Mouse (Mus musculus) fat pad, adult 2 months (tissue): ENCODE results near the gene Gdpd4.

Experiments
- DNase-seq: peaks from one replicate; pipeline ENCODE4 v3.0.0-alpha.2; 2011; ENCODE audit warnings: low read depth, low spot score; ENCODE audit errors: extremely low read depth

The Gdpd4 gene

DNA sequence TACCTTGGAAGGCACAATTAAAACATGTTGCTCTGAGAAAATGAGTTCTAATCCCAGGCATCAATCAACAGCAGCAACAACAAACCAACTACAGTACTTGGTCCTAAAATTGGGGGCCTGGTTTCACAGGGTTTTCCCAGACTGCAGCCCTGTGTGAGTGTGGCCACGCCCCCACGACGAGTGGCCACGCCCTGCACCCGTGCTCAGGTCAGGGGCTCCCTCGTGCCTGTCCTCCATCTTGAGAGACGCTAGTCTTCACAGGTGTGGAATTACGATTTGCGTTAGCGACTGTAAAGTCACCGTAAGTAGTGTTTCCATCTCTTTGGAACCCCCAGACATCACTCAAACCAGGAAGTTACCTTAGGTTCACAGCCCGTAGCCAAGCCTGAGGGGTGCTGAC lies at the start of gene Gdpd4:
Gene Gdpd4 (plus strand): TSS at position 214 of the 400 bp plus-strand sequence.
- no peak for DNase-seq

DNA sequence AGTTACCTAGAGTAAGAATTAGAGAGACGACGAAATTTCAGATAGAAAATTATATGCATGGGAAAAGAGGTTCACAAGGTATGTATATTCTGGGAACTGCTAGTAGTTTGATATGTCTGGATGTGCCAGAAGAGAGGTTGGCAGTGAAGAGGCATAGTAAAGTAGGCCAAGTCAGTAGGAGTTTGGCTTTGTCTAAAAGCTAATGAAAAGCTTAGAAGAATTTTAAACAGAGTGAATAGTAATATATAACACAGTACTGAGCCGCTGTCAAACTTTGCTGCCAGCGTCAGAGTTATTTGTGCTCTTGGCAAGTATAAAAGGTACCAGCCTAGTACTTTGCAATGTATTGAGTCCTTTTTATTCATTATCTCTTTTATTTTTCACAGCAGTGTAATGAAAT lies 47.4 kb upstream of the Gdpd4 start:
- no peak for DNase-seq

DNA sequence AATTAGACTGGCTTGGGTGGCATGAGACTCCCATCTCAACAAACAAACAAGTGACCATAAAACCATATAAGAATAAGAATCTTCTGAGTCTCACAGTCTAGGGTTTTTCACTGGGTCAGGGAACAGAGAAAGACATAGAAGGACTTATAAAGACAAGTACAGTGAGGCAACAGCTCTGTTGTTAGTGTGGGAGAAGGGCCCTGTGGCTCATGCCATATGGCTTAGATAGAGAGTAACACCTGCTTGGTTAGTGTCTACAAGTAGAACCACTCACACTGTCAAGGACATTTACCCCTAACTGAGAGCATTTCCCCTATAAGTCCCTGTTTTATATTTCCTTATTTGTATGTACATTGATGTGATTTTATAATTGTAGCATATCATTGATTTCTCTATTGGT lies 46.4 kb upstream of the Gdpd4 start:
- no peak for DNase-seq

DNA sequence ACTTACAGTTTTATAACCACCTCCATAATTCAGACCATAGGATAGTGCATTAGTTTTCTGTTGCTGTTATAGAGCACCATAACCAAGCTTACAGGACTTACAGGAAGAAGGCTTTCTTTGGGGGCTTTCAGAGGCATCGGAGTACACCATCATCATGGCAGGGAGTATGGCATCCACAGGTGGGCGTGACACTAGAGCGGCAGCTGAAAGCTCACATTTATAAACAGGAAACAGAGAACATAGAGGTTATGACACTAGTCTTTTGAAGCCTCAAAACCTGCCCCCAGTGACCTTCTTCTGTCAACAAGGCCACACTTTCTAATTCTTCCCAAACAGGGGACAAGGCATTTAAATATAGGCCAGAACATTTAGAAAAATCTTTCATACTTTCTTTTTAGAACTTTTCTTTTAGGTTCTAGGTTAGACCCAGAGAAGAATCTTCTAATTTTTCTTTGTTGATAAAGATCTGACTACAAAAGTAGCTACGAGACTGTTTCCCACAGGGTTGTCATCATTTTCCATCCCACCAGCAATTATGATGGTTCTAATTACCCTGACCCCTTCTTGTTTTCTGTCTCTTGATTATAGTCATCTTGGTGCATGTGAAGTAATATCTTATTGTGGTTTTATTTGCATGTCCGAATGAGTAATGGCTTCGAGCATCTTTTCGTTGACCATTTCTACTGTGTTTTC lies 41.8 kb upstream of the Gdpd4 start:
- no peak for DNase-seq

DNA sequence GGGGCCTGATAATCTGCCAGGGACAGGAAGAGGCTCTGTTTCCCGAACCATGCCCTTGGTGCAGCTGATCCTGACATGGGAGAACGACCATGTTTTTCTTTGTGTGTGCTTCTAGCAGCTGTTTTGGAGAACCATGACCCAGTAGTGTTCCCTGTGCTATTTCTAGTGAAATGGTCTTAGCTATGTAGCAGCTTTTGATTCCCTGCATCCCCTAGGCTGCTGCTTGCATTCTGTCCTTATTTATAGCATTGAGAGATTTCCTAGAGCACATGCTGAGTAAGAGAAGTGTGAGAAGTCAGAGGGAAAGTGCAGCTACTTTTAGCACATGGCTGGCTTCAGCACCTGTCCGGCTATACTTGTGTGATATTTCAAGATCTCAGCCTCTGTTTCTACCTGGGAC lies 8.1 kb upstream of the Gdpd4 start:
- DNase-seq: no peak

DNA sequence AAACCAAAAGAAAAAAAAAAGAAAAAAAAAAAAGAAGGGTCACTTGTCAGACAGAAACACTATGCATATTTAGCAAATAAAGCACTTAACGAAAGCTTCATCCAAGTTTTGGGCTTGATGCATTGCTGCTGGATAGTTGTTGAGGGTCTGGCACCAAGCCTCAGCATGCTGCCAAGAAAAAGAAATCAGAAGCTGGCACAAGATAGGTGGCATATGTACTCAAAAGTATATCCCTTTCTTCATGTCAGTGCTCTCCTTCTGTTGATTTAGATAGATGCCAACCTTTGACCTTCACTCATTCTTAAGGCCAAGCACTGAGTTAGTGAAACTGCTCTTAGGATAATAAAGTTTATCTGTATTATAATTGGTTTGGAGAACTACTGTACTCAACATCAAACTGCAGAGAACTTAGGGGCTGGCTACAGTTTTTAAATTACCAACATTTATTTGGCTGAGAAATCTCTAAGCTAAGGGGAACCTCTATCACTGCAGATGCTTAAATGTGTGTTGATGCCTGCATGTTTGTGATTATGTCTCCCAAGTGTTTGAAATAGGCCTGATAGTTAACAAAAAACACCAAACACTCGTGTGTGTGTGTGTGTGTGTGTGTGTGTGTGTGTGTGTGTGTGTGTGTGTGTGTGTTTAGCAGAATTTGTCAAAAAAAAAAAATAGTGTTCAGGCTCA lies 4.8 kb upstream of the Gdpd4 start:
- peak; percentile 1 for DNase-seq

DNA sequence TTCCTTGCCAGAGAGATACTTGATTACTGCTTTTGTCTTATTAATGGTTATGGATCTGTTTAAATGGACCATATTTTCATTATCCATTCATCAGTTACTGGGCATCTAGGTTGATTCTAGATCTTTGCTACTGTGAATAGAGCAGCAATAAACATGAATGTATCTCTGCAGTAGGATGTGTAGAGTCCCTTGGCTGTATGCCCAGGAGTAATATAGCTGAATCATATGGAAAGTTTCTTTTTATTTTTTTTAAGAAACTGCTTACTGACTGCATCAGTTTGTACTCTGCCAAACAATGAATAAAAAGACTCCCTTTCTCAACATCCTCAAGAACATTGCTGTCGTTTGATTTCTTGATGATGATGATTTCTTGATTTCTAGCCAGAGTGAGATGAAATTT lies 6.1 kb downstream of the Gdpd4 start:
- DNase-seq: no peak

DNA sequence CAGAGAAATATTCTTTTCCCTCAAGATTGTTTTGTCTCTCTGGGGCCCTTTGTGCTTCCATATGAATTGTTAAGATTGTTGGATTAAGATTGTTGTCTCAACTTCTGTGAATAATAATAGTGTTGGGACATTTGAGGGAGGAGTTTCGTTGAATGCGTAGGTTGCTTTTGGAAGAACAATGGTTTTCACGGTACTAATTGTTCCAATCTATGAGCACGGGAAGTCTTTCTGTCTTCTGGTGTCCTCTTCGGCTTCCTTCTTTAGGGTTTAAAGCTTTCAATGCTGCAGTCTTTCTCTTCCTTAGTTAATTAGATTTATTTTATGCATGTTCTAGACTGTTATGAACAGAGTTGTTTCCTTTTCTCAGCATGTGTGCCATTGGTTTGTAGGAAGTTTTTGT lies 7.2 kb downstream of the Gdpd4 start:
- DNase-seq: peak; percentile 30

DNA sequence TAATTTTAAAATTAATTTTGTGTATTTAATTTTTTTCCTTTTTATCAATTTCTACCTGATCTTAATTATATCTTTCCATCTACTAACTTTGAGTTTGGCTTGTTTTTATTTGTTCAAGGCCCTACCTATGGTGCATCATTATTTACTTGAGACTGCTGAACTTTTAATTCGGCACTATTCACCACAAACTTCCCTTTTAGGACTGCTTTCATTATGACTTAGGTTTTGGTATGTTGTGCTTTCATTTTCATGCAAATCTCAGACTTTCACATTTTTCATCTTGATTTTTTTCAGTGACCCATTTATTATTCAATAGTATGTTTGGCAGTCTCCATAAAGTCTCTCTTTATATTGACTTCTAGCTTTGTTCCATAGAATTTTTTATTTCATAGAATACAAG lies 24.7 kb downstream of the Gdpd4 start:
- no peak for DNase-seq

GRCm38 (mm10) chr7:97972486-97972885 lies 52.7 kb downstream of the Gdpd4 start:
- no peak for DNase-seq

DNA sequence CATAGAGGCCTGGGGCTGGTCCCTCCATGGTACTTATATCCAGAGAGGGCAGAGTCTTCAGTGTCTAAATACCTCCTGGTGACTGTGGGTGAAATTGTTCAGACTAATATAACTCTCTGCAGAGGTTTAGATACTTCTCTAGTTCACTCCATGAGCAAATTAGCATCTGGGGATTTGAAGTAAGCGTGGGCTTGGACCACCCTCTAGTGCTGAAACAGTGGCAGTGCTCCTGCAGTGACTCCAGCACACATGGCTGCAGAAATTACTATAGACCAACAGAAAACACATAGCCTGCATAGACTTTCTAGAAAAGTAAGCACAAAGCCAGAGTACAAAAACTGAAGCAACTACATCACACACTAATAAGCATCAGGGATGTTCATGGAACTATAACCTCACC lies 57.7 kb downstream of the Gdpd4 start:
- no peak for DNase-seq

- peak; percentile 11 for DNase-seq
These were observed 64.5 kb downstream of the Gdpd4 start for GRCm38 (mm10) chr7:97984108-97984834.

GRCm38 (mm10) chr7:98002617-98003016 lies 82.9 kb downstream of the Gdpd4 start:
- no peak for DNase-seq

DNA sequence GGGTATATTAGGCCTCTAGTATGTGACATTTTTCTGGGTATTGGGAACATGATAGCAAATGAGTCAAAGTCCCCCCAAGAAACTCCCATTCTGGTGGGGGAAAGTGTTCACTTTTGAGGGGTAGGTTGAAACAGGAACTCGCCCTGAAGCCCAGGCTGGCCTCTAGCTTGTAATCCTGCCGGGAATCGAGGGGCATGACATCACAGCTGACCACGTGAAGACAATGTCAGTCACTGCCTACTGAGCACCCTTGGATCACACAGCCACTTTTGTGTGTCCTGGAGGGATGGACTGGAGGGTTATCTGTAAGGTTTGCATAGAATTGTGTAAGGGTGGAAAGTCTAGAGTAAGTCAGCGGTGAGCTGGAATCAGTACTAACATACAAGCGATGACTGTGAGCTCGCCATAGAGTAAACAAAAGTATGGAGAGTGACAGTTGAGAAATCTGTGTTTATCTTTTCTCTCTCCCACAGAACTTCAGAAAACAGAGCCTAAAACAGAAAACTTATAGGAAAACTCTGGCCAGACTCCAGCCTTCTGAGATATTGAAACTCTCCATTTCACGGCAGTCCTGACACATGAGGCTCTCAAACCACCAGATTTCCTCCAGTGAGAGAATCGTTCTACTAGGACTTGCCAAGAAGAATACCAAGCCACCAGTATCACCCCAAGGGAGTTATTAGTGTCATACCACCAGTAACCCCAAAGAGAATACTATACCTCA lies 128.5 kb downstream of the Gdpd4 start:
- DNase-seq: no peak

- no peak for DNase-seq
These were observed 132.2 kb downstream of the Gdpd4 start for GRCm38 (mm10) chr7:98051980-98052379.

DNA sequence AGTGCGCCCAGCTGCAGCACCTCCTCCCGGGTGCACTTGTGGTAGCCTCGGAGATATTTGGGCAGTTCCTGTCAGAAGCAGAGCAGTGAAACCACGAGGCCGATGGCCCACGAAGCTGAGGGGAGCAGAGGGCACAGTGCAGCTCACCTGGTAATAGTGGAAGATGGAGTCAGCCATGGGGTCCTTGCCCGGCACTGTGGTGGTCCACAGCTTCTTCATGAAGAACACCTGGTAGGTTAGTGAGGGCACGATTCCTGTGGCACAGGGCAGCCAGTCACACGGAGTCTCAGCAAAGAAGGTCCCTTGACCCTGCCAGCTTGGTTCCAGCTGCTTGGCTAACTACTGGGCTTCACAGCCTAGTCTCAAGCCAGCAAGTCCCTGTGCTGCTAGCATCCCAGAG lies 134.7 kb downstream of the Gdpd4 start:
- DNase-seq: no peak

GRCm38 (mm10) chr7:98054942-98055341 lies 135.2 kb downstream of the Gdpd4 start:
- no peak for DNase-seq

DNA sequence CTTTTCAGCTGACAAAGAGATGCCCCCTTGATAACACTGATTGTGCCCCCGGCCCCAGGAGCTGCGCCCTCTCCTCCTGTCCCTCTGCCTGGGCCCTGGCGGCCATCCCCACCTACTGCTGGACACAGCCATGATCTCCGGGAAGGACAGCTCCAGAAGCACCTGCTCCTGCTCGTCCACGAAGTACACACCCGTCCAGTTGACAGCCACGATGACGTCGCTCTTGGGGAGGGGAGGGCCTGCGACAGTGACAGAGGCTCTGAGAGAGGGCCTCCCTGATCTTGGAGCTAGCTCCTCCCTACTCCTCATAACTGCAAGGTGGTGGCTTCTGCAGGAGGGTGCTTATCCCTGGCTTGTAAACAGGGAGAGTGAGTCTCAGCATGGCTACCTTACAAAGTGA lies 146.5 kb downstream of the Gdpd4 start:
- DNase-seq: no peak

- DNase-seq: no peak
These were observed 151.9 kb downstream of the Gdpd4 start for GRCm38 (mm10) chr7:98071620-98072019.

- DNase-seq: no peak
These were observed 157.7 kb downstream of the Gdpd4 start for GRCm38 (mm10) chr7:98077453-98077852.

- no peak for DNase-seq
These were observed 162.6 kb downstream of the Gdpd4 start for GRCm38 (mm10) chr7:98082376-98082775.
